Mouse (Mus musculus) heart, embryonic 15.5 days (tissue): ENCODE results near the gene Necap2. TPM values are rescaled to one million over a fixed set of nuclear protein-coding genes. Genes with fewer than 3 reads are reported as not detected.

Experiments used
- ATAC-seq: fragments of 200-750 bp; cut with Nextera tagmentation; replicated peaks from 2 replicates; pipeline ENCODE4 v1.8.0; 2017; ENCODE audit warnings: low read depth, moderate TSS enrichment; ENCODE audit not compliant: insufficient number of reproducible peaks, insufficient read depth, low FRiP score
- H3K27ac ChIP-seq: fragments of 300-500 bp; sonication (generic); 2 replicates; pipeline ENCODE4 v1.5.1; 2015; ENCODE audit warnings: mild to moderate bottlenecking, inconsistent platforms
- H3K27me3 ChIP-seq: fragments of 300-500 bp; sonication (generic); 2 replicates; pipeline ENCODE4 v1.6.1; 2015; ENCODE audit warnings: inconsistent platforms
- H3K36me3 ChIP-seq: fragments of 300-500 bp; sonication (generic); 2 replicates; pipeline ENCODE4 v1.6.1; 2015; ENCODE audit warnings: mild to moderate bottlenecking, inconsistent platforms
- H3K4me1 ChIP-seq: fragments of 300-500 bp; sonication (generic); replicated peaks from 2 replicates; pipeline ENCODE4 v1.6.1; 2015; ENCODE audit warnings: inconsistent platforms
- H3K4me2 ChIP-seq: fragments of 300-500 bp; sonication (generic); 2 replicates; pipeline ENCODE4 v1.6.1; 2015; ENCODE audit warnings: inconsistent platforms, mild to moderate bottlenecking, moderate library complexity
- H3K4me3 ChIP-seq: fragments of 300-500 bp; sonication (generic); 2 replicates; pipeline ENCODE4 v1.5.1; 2015; ENCODE audit warnings: mild to moderate bottlenecking, inconsistent platforms
- H3K9ac ChIP-seq: fragments of 300-500 bp; sonication (generic); 2 replicates; pipeline ENCODE4 v1.6.1; 2015; ENCODE audit warnings: mild to moderate bottlenecking, inconsistent platforms
- H3K9me3 ChIP-seq: fragments of 300-500 bp; sonication (generic); replicated peaks from 2 replicates; pipeline ENCODE4 v1.6.1; 2016; ENCODE audit warnings: inconsistent platforms
- WGBS: fragments of 180-500 bp; shearing (Covaris S2); methylation state at CpG from one replicate; pipeline ENCODE4 v1.1.7; 2015; ENCODE audit warnings: mixed read lengths; 5-methylcytosine and 5-hydroxymethylcytosine counted together
- polyA plus RNA-seq: library from polyadenylated mRNA; unstranded; fragments of >200 nt; fragmentation: Nextera tagmentation; extraction: Ambion mirVana; gene quantifications from 2 replicates; pipeline ENCODE4 v1.2.1, GENCODE M21; 2015

The Necap2 gene
- polyA plus RNA-seq, 1 experiment from 2014 or later = 38.6 TPM

GRCm38 (mm10) chr4:141073661-141074060 lies 4.5 kb downstream of the Necap2 start:
- H3K36me3 ChIP-seq = peaks cover 41% of the 10 kb centered on the region
- H3K9ac ChIP-seq = no peak overlapping the region
- peaks cover 57% of the 10 kb centered on the region for H3K4me1 ChIP-seq
- ATAC-seq = peak; percentile 50; the same call in 1 of the 2 replicates
- H3K27me3 ChIP-seq = no peaks in the 10 kb centered on the region
- no peak overlapping the region for H3K4me3 ChIP-seq
- H3K27ac ChIP-seq = peak overlapping the region; percentile 85
- no peaks in the 10 kb centered on the region for H3K9me3 ChIP-seq
- WGBS = 46% methylated on average over 9 of the region's 9 CpGs
- peak overlapping the region; percentile 17 for H3K4me2 ChIP-seq

GRCm38 (mm10) chr4:141072502-141072901 lies 5.7 kb downstream of the Necap2 start:
- H3K4me3 ChIP-seq = no peak overlapping the region
- H3K9ac ChIP-seq = no peak overlapping the region
- 86% methylated on average over 11 of the region's 11 CpGs for WGBS
- H3K27me3 ChIP-seq = no peaks in the 10 kb centered on the region
- no peaks in the 10 kb centered on the region for H3K9me3 ChIP-seq
- ATAC-seq = no peak
- H3K4me1 ChIP-seq = peaks cover 67% of the 10 kb centered on the region
- no peak overlapping the region for H3K27ac ChIP-seq
- no peak overlapping the region for H3K4me2 ChIP-seq
- peaks cover 53% of the 10 kb centered on the region for H3K36me3 ChIP-seq

- H3K9me3 ChIP-seq = no peaks in the 10 kb centered on the region
- no peaks in the 10 kb centered on the region for H3K27me3 ChIP-seq
- H3K4me3 ChIP-seq = no peak overlapping the region
- no peak for ATAC-seq
- no peak overlapping the region for H3K27ac ChIP-seq
- no peak overlapping the region for H3K4me2 ChIP-seq
- WGBS = 64% methylated on average over 4 of the region's 4 CpGs
- H3K4me1 ChIP-seq = peaks cover 63% of the 10 kb centered on the region
- peaks cover 74% of the 10 kb centered on the region for H3K36me3 ChIP-seq
- H3K9ac ChIP-seq = no peak overlapping the region
Measured at GRCm38 (mm10) chr4:141069731-141070130, 8.4 kb downstream of the Necap2 start.

GRCm38 (mm10) chr4:141068655-141069054 lies 9.5 kb downstream of the Necap2 start:
- H3K9ac ChIP-seq = no peak overlapping the region
- H3K36me3 ChIP-seq = peaks cover 74% of the 10 kb centered on the region
- H3K9me3 ChIP-seq = no peaks in the 10 kb centered on the region
- WGBS = 56% methylated on average over 8 of the region's 8 CpGs
- H3K4me3 ChIP-seq = no peak overlapping the region
- no peaks in the 10 kb centered on the region for H3K27me3 ChIP-seq
- peak overlapping the region; percentile 44; the same call in 1 of the 2 replicates for H3K27ac ChIP-seq
- H3K4me2 ChIP-seq = no peak overlapping the region
- H3K4me1 ChIP-seq = peaks cover 58% of the 10 kb centered on the region
- ATAC-seq = no peak

GRCm38 (mm10) chr4:141067516-141068046 lies 10.6 kb downstream of the Necap2 start:
- 65% methylated on average over 9 of the region's 9 CpGs for WGBS
- H3K27me3 ChIP-seq = no peaks in the 10 kb centered on the region
- no peak overlapping the region for H3K4me3 ChIP-seq
- H3K9ac ChIP-seq = 0 out of 2 replicates have a peak overlapping the region, but pooled peaks have one; percentile 6
- H3K4me1 ChIP-seq = peaks cover 48% of the 10 kb centered on the region
- peak overlapping the region; percentile 58 for H3K27ac ChIP-seq
- ATAC-seq = no peak
- peaks cover 68% of the 10 kb centered on the region for H3K36me3 ChIP-seq
- no peak overlapping the region for H3K4me2 ChIP-seq
- H3K9me3 ChIP-seq = no peaks in the 10 kb centered on the region

DNA sequence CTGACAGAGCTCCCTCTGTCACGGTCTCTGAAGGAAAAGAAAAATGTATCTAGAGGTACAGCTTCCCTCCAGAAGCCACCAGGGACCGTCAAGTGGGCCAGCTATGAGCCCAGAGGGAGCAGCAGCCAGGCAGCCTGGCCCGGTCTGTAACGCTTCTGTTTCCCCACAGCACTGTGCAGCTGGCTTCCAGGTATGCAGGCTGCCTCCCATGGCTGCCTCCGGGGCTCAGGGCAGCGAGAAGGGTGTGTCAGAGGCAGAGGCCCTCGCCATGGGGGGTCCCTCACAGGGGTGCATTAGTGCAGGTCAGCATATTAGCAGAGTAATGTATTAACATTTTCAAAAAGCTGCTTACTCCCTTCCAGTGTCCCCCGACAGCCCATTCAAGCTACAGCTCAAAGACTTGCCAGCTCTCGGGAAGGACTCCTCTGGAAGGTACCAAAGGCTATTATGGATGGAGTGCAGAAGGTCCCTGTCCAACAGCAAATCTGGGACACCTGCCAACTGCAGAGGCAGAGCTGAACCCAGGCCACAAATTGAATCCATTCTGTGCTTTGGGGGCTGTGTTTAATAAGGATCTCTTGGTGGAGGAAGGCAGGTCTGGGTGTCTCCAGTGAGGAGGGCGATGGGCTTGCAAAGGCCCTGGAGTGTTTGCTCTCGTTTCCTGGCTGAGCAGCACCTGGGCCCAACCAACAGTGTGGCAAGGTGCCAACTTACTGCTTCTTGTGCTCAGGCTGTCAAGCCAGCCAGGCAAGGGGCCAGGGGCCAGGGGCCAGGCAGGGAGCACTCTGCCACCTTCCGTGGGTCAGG lies 11.2 kb downstream of the Necap2 start:
- H3K27me3 ChIP-seq = no peaks in the 10 kb centered on the region
- H3K9ac ChIP-seq = 0 out of 2 replicates have a peak overlapping the region, but pooled peaks have one; percentile 6
- no peaks in the 10 kb centered on the region for H3K9me3 ChIP-seq
- H3K4me2 ChIP-seq = no peak overlapping the region
- WGBS = 62% methylated on average over 12 of the region's 12 CpGs
- peaks cover 61% of the 10 kb centered on the region for H3K36me3 ChIP-seq
- peak overlapping the region; percentile 58 for H3K27ac ChIP-seq
- H3K4me1 ChIP-seq = peaks cover 47% of the 10 kb centered on the region
- 0 out of 2 replicates have a peak, but pooled peaks have one; percentile 14 for ATAC-seq
- no peak overlapping the region for H3K4me3 ChIP-seq

DNA sequence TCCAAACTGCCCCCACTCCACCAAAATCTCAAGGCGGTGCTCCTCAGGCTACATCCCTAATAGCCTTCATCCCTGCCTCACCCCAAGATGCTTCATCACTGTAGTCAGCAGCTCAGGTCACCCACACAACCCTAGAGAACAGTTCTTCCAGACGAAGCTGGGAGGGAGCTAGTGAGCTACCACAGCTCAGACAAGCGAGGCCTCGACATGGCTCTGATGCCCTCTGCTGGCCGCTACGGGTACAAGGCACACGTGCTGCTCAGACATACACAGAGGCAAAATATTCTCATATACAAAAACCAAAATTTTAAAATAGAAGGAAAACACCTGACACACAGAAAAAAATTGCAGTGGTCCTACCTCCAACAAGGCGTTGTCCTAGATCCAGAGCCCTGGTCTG lies 13.0 kb downstream of the Necap2 start:
- no peaks in the 10 kb centered on the region for H3K9me3 ChIP-seq
- peaks cover 52% of the 10 kb centered on the region for H3K4me1 ChIP-seq
- no peak overlapping the region for H3K4me3 ChIP-seq
- no peak overlapping the region for H3K4me2 ChIP-seq
- H3K9ac ChIP-seq = no peak overlapping the region
- 9% methylated on average over 8 of the region's 8 CpGs for WGBS
- peaks cover 44% of the 10 kb centered on the region for H3K36me3 ChIP-seq
- ATAC-seq = no peak
- peak overlapping the region; percentile 6; the same call in 1 of the 2 replicates for H3K27ac ChIP-seq
- no peaks in the 10 kb centered on the region for H3K27me3 ChIP-seq

- no peak overlapping the region for H3K27ac ChIP-seq
- H3K9ac ChIP-seq = no peak overlapping the region
- no peak overlapping the region for H3K4me3 ChIP-seq
- no peaks in the 10 kb centered on the region for H3K9me3 ChIP-seq
- H3K4me1 ChIP-seq = peaks cover 54% of the 10 kb centered on the region
- H3K27me3 ChIP-seq = no peaks in the 10 kb centered on the region
- H3K4me2 ChIP-seq = no peak overlapping the region
- WGBS = 80% methylated on average over 4 of the region's 4 CpGs
- peaks cover 39% of the 10 kb centered on the region for H3K36me3 ChIP-seq
- no peak for ATAC-seq
Measured at GRCm38 (mm10) chr4:141064104-141064659, 14.0 kb downstream of the Necap2 start.

GRCm38 (mm10) chr4:141060426-141061301 lies 17.5 kb downstream of the Necap2 start, which contains the start of gene Crocc:
TSS of gene Crocc (minus strand) at chr4:141060550.
- peak; percentile 97 for ATAC-seq
- Histone ChIP-seq H3K27ac (peak within 1 kb of the TSS; percentile 91), H3K27me3 (no peaks in the 10 kb centered on the region), H3K4me1 (peaks cover 25% of the 10 kb centered on the region), H3K9ac (peak within 1 kb of the TSS; percentile 82), H3K4me2 (peak within 1 kb of the TSS; percentile 74), H3K4me3 (peak within 1 kb of the TSS; percentile 76), H3K36me3 (peaks cover 19% of the 10 kb centered on the region; the same call in 1 of the 2 replicates), H3K9me3 (no peaks in the 10 kb centered on the region)
- under 1% methylated on average over 74 of the region's 77 CpGs for whole genome bisulfite sequencing

DNA sequence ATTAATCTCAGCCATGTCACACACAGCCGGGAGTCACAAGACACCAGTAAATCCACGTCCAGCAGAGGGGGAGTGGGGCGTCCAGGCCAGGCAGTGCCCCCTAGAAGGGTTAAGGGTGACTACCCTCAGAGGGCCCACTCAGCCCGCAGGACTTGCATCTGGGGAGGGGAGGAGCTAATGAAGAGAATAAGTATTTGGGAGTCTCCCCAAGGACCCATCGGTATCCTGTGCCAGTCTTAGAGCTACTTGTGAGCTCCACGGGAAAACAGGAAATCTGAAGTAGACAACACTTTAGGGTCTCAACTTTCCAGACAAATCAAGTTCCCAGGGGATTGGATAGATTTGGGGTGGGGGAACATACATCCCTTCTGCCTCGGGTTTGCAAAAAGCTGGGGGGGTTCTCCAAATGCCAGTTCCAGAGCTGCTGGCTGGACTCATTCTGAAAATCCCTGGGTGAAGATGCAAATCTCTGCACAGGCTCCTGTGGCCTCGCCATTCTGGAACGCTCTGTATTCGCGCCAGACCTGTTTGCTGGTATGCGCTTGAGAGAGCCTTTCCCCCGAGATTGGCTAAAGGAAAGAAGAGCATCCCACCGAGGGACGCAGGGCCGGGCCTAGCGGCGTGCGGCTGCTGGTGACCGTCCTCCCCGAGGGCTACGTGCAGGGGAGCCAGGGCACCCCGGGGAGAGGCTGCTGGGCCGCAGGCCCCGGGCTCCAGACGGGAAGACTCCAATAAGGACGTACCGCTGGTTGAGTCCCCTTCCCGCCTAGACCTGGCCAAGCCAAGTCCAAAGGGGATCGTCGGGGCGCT lies 18.3 kb downstream of the Necap2 start:
- WGBS = 3% methylated on average over 29 of the region's 32 CpGs
- Histone ChIP-seq H3K27ac (peak overlapping the region; percentile 91), H3K4me1 (peaks cover 22% of the 10 kb centered on the region), H3K9me3 (no peaks in the 10 kb centered on the region), H3K27me3 (no peaks in the 10 kb centered on the region), H3K9ac (peak overlapping the region; percentile 82), H3K4me2 (peak overlapping the region; percentile 74), H3K4me3 (peak overlapping the region; percentile 76), H3K36me3 (peaks cover 15% of the 10 kb centered on the region; the same call in 1 of the 2 replicates)
- ATAC-seq = no peak; the same call in 1 of the 2 replicates
